Mouse (Mus musculus): ENCODE data around the gene Hmmr.
"Not testable (repeated sequence)": the region's sequence is repeated elsewhere in the genome, so short reads cannot be mapped to it uniquely, and the experiment has no call there.

The Hmmr gene

GRCm38 (mm10) chr11:40733339-40734174 lies at the start of gene Hmmr, which contains the start of gene Nudcd2:
TSS of gene Hmmr (minus strand) at chr11:40733422.
TSS of gene Nudcd2 (plus strand) at chr11:40733667.
- in situ Hi-C loops (cut with MboI, MseI) = no loop called here

- in situ Hi-C loops (cut with MboI, MseI) = no loop called here
Observed at GRCm38 (mm10) chr11:40781857-40782256, 48.6 kb upstream of the Hmmr start.

GRCm38 (mm10) chr11:40775315-40776269 lies 42.4 kb upstream of the Hmmr start:
- in situ Hi-C loops (cut with MboI, MseI) = no loop called here

GRCm38 (mm10) chr11:40764690-40765089 lies 31.5 kb upstream of the Hmmr start:
- in situ Hi-C loops (cut with MboI, MseI) = no loop called here

- in situ Hi-C loops (cut with MboI, MseI) = no loop called here
Observed at GRCm38 (mm10) chr11:40763395-40763794, 30.2 kb upstream of the Hmmr start.

GRCm38 (mm10) chr11:40759896-40760295 lies 26.7 kb upstream of the Hmmr start:
- in situ Hi-C loops (cut with MboI, MseI) = no loop called here

- in situ Hi-C loops (cut with MboI, MseI) = no loop called here
Observed at GRCm38 (mm10) chr11:40755968-40756367, 22.7 kb upstream of the Hmmr start.

- in situ Hi-C loops (cut with MboI, MseI) = no loop called here
Observed at GRCm38 (mm10) chr11:40755109-40755627, 21.9 kb upstream of the Hmmr start, which contains the start of gene Ccng1. TSS of gene Ccng1 (minus strand) at chr11:40755311.

GRCm38 (mm10) chr11:40754664-40755107 lies 21.5 kb upstream of the Hmmr start:
- in situ Hi-C loops (cut with MboI, MseI) = no loop called here

- in situ Hi-C loops (cut with MboI, MseI) = no loop called here
Observed at GRCm38 (mm10) chr11:40753836-40754235, 20.6 kb upstream of the Hmmr start.

GRCm38 (mm10) chr11:40747716-40748115 lies 14.5 kb upstream of the Hmmr start:
- in situ Hi-C loops (cut with MboI, MseI) = loop anchor here (5.0 kb wide), 1 partner anchor 45 kb away; no protein-coding TSS in a partner anchor

- in situ Hi-C loops (cut with MboI, MseI) = loop anchor here (5.0 kb wide), 1 partner anchor 44 kb away; no protein-coding TSS in a partner anchor
Observed at GRCm38 (mm10) chr11:40746361-40746760, 13.1 kb upstream of the Hmmr start.

- in situ Hi-C loops (cut with MboI, MseI) = no loop called here
Observed at GRCm38 (mm10) chr11:40744348-40744747, 11.1 kb upstream of the Hmmr start.

GRCm38 (mm10) chr11:40741605-40742262 lies 8.5 kb upstream of the Hmmr start:
- in situ Hi-C loops (cut with MboI, MseI) = no loop called here

- in situ Hi-C loops (cut with MboI, MseI) = no loop called here
Observed at GRCm38 (mm10) chr11:40737369-40737768, 4.1 kb upstream of the Hmmr start.

- in situ Hi-C loops (cut with MboI, MseI) = no loop called here
Observed at GRCm38 (mm10) chr11:40734251-40734752, 1.1 kb upstream of the Hmmr start.

- in situ Hi-C loops (cut with MboI, MseI) = no loop called here
Observed at GRCm38 (mm10) chr11:40732997-40733338, 254 bp downstream of the Hmmr start.

- in situ Hi-C loops (cut with MboI, MseI) = no loop called here
Observed at GRCm38 (mm10) chr11:40718324-40718723, 14.9 kb downstream of the Hmmr start.

- in situ Hi-C loops (cut with MboI, MseI) = no loop called here
Observed at GRCm38 (mm10) chr11:40715524-40715923, 17.7 kb downstream of the Hmmr start.

- in situ Hi-C loops (cut with MboI, MseI) = no loop called here
Observed at GRCm38 (mm10) chr11:40713858-40714257, 19.4 kb downstream of the Hmmr start.

GRCm38 (mm10) chr11:40709899-40710298 lies 23.3 kb downstream of the Hmmr start:
- in situ Hi-C loops (cut with MboI, MseI) = not testable (repeated sequence)

All from T-helper 1 cell (primary cell).